Mouse (Mus musculus) T-cell, adult 2 months (primary cell): ENCODE measurements around the gene Vrk3.

Experiments
- DNase-seq: peaks from one replicate; pipeline ENCODE4 v3.0.0; 2022; ENCODE audit warnings: low spot score

The Vrk3 gene

GRCm38 (mm10) chr7:44768129-44768528 is 19.9 kb downstream of the Vrk3 start:
- DNase-seq = no peak

GRCm38 (mm10) chr7:44770046-44770578 is 21.9 kb downstream of the Vrk3 start:
- no peak for DNase-seq

GRCm38 (mm10) chr7:44772591-44773204 is 24.5 kb downstream of the Vrk3 start:
- peak; percentile 72 for DNase-seq

GRCm38 (mm10) chr7:44776849-44777498 is 28.8 kb downstream of the Vrk3 start:
- DNase-seq = no peak

- no peak for DNase-seq
These were observed 31.9 kb downstream of the Vrk3 start for GRCm38 (mm10) chr7:44780101-44780500.

GRCm38 (mm10) chr7:44789531-44789930 is 41.3 kb downstream of the Vrk3 start:
- DNase-seq = no peak

GRCm38 (mm10) chr7:44790066-44790465 is 41.9 kb downstream of the Vrk3 start:
- no peak for DNase-seq

GRCm38 (mm10) chr7:44792781-44793180 is 44.6 kb downstream of the Vrk3 start:
- no peak for DNase-seq

GRCm38 (mm10) chr7:44808927-44809326 is 60.7 kb downstream of the Vrk3 start:
- no peak for DNase-seq

- no peak for DNase-seq
These were observed 61.3 kb downstream of the Vrk3 start for GRCm38 (mm10) chr7:44809466-44809865.

- no peak for DNase-seq
These were observed 62.2 kb downstream of the Vrk3 start for GRCm38 (mm10) chr7:44810365-44810764.

GRCm38 (mm10) chr7:44810819-44811557 is 62.8 kb downstream of the Vrk3 start:
- no peak for DNase-seq

GRCm38 (mm10) chr7:44812651-44813325 is 64.6 kb downstream of the Vrk3 start:
- DNase-seq = no peak

GRCm38 (mm10) chr7:44813985-44814384 is 65.8 kb downstream of the Vrk3 start:
- DNase-seq = no peak

GRCm38 (mm10) chr7:44814423-44814822 is 66.2 kb downstream of the Vrk3 start:
- DNase-seq = no peak

- DNase-seq = no peak
These were observed 66.8 kb downstream of the Vrk3 start for GRCm38 (mm10) chr7:44814952-44815553.

GRCm38 (mm10) chr7:44815721-44816469 is 67.7 kb downstream of the Vrk3 start, which contains the start of the genes Nup62 and Il4i1:
Nup62 (plus strand) TSS chr7:44816088.
Il4i1 (plus strand) TSS chr7:44816387.
- DNase-seq = peak; percentile 99

- DNase-seq = no peak
These were observed 68.3 kb downstream of the Vrk3 start, which contains the start of gene Atf5 for GRCm38 (mm10) chr7:44816470-44817021. Atf5 (minus strand) TSS chr7:44816658.

GRCm38 (mm10) chr7:44817441-44817840 is 69.2 kb downstream of the Vrk3 start:
- DNase-seq = no peak

- DNase-seq = no peak
These were observed 70.0 kb downstream of the Vrk3 start for GRCm38 (mm10) chr7:44818164-44818563.
